Mouse (Mus musculus) megakaryocyte, embryonic 14.5 days (primary cell): Measurements from ENCODE around the gene Ankrd50.

Source experiments
- FLI1 ChIP-seq: IDR thresholded peaks from 2 replicates; pipeline ENCODE4 v1.6.1; 2012; ENCODE audit warnings: low read length, inconsistent platforms, mixed read lengths
- GATA1 ChIP-seq: IDR thresholded peaks from 3 replicates; pipeline ENCODE4 v1.6.1; 2012; ENCODE audit warnings: mixed read lengths, low read length, inconsistent platforms, borderline replicate concordance

- TF ChIP-seq FLI1 (no peak), GATA1 (no peak)
Measured at GRCm38 (mm10) chr3:38435828-38436227, 48.8 kb downstream of the Ankrd50 start.
